Mouse (Mus musculus) lung, postnatal 0 days (tissue): ENCODE results near the gene Anxa6.

Experiments
- CTCF ChIP-seq: IDR thresholded peaks from 2 replicates; pipeline ENCODE4 v1.5.1; 2016; ENCODE audit warnings: antibody characterized with exemption, mild to moderate bottlenecking
- EP300 ChIP-seq: IDR thresholded peaks from 2 replicates; pipeline ENCODE4 v1.6.1; 2016; ENCODE audit warnings: antibody characterized with exemption, mild to moderate bottlenecking, control low read depth

- no peak for TF ChIP-seq EP300
- no peak for TF ChIP-seq CTCF
These were observed 28.2 kb downstream of the Anxa6 start for GRCm38 (mm10) chr11:55004970-55005502.
